Mouse (Mus musculus): ENCODE results near the gene 4930519G04Rik.
"Not testable (repeated sequence)": the region's sequence is repeated elsewhere in the genome, so short reads cannot be mapped to it uniquely, and the experiment has no call there.

4930519G04Rik gene

GRCm38 (mm10) chr5:114842155-114842554, 11.3 kb upstream of the 4930519G04Rik start:
- not testable (repeated sequence) for DNase-seq

GRCm38 (mm10) chr5:114842674-114843073, 10.8 kb upstream of the 4930519G04Rik start:
- peak; percentile 76 for DNase-seq

- peak; percentile 76 for DNase-seq
Observed at GRCm38 (mm10) chr5:114844371-114844770, 9.1 kb upstream of the 4930519G04Rik start.

GRCm38 (mm10) chr5:114851565-114852236, 1.8 kb upstream of the 4930519G04Rik start:
- DNase-seq: peak; percentile 84

GRCm38 (mm10) chr5:114858582-114858981, 5.1 kb downstream of the 4930519G04Rik start, which contains the start of gene Gm9936:
Gene Gm9936, minus strand, starts transcription at chr5:114858682.
- peak; percentile 48 for DNase-seq

GRCm38 (mm10) chr5:114859253-114859652, 5.8 kb downstream of the 4930519G04Rik start:
- DNase-seq: peak; percentile 90

GRCm38 (mm10) chr5:114861730-114862129, 8.3 kb downstream of the 4930519G04Rik start:
- no peak for DNase-seq

- no peak for DNase-seq
Observed at GRCm38 (mm10) chr5:114864813-114865212, 11.3 kb downstream of the 4930519G04Rik start.

- no peak for DNase-seq
Observed at GRCm38 (mm10) chr5:114865279-114865678, 11.8 kb downstream of the 4930519G04Rik start.

- DNase-seq: no peak
Observed at GRCm38 (mm10) chr5:114875858-114876257, 22.4 kb downstream of the 4930519G04Rik start.

GRCm38 (mm10) chr5:114876331-114876730, 22.9 kb downstream of the 4930519G04Rik start:
- peak; percentile 80 for DNase-seq

GRCm38 (mm10) chr5:114877487-114877886, 24.0 kb downstream of the 4930519G04Rik start:
- DNase-seq: peak; percentile 57

- DNase-seq: peak; percentile 50
Observed at GRCm38 (mm10) chr5:114879399-114879798, 25.9 kb downstream of the 4930519G04Rik start.

GRCm38 (mm10) chr5:114882319-114882718, 28.9 kb downstream of the 4930519G04Rik start:
- peak; percentile 79 for DNase-seq

GRCm38 (mm10) chr5:114883022-114883421, 29.6 kb downstream of the 4930519G04Rik start:
- peak; percentile 60 for DNase-seq

GRCm38 (mm10) chr5:114886801-114887200, 33.3 kb downstream of the 4930519G04Rik start:
- DNase-seq: peak; percentile 54

GRCm38 (mm10) chr5:114888995-114889394, 35.5 kb downstream of the 4930519G04Rik start:
- DNase-seq: no peak

- DNase-seq: peak; percentile 62
Observed at GRCm38 (mm10) chr5:114895542-114895941, 42.1 kb downstream of the 4930519G04Rik start.

- DNase-seq: peak; percentile 76
Observed at GRCm38 (mm10) chr5:114896688-114897373, 43.4 kb downstream of the 4930519G04Rik start, which contains the start of gene Oasl2. Gene Oasl2, plus strand, starts transcription at chr5:114896936.

GRCm38 (mm10) chr5:114897374-114897793, 43.9 kb downstream of the 4930519G04Rik start:
- DNase-seq: peak; percentile 98

- DNase-seq: peak; percentile 68
Observed at GRCm38 (mm10) chr5:114898857-114899256, 45.4 kb downstream of the 4930519G04Rik start.

GRCm38 (mm10) chr5:114902413-114902812, 48.9 kb downstream of the 4930519G04Rik start:
- peak; percentile 71 for DNase-seq

GRCm38 (mm10) chr5:114908598-114909305, 55.3 kb downstream of the 4930519G04Rik start:
- DNase-seq: no peak

All from heart, adult 11 months (tissue).